Mouse (Mus musculus) intestine, embryonic 14.5 days (tissue): ENCODE measurements at regions not wholly inside any gene's neighbourhood (a gene's known extent, or its start where the extent isn't known, plus 50 kb on each side); places are given as distances from the start of the nearest gene placed in this dataset.

Experiments used
- ATAC-seq: fragments of 200-750 bp; cut with Nextera tagmentation; replicated peaks from 2 replicates; pipeline ENCODE4 v1.8.0; 2017; ENCODE audit warnings: low read depth, moderate number of reproducible peaks, moderate TSS enrichment, moderate library complexity; ENCODE audit not compliant: low FRiP score, low TSS enrichment
- DNase-seq: peaks from one replicate; pipeline ENCODE4 v3.0.0-alpha.2; 2018; ENCODE audit warnings: low spot score
- H3K27ac ChIP-seq: fragments of 300-500 bp; sonication (generic); 2 replicates; pipeline ENCODE4 v1.5.1; 2014; ENCODE audit warnings: low read depth, mild to moderate bottlenecking, control low read depth
- H3K27me3 ChIP-seq: fragments of 300-500 bp; sonication (generic); replicated peaks from 2 replicates; pipeline ENCODE4 v1.6.1; 2014; ENCODE audit warnings: low read length, control low read depth; ENCODE audit not compliant: control insufficient read depth, insufficient read depth
- H3K36me3 ChIP-seq: fragments of 300-500 bp; sonication (generic); 2 replicates; pipeline ENCODE4 v1.6.1; 2014; ENCODE audit warnings: low read length, control low read depth; ENCODE audit not compliant: control insufficient read depth, insufficient read depth
- H3K4me1 ChIP-seq: fragments of 300-500 bp; sonication (generic); replicated peaks from 2 replicates; pipeline ENCODE4 v1.6.1; 2014; ENCODE audit warnings: low read length, control low read depth, mixed read lengths; ENCODE audit not compliant: control insufficient read depth, insufficient read depth
- H3K4me2 ChIP-seq: fragments of 300-500 bp; sonication (generic); 2 replicates; pipeline ENCODE4 v1.6.1; 2014; ENCODE audit warnings: low read length
- H3K4me3 ChIP-seq: fragments of 300-500 bp; sonication (generic); 2 replicates; pipeline ENCODE4 v1.5.1; 2014; ENCODE audit warnings: low read depth, low read length, control low read depth, mixed read lengths
- H3K9ac ChIP-seq: fragments of 300-500 bp; sonication (generic); 2 replicates; pipeline ENCODE4 v1.6.1; 2014; ENCODE audit warnings: mild to moderate bottlenecking, low read length
- H3K9me3 ChIP-seq: fragments of 300-500 bp; sonication (generic); 2 replicates; pipeline ENCODE4 v1.6.1; 2016; ENCODE audit warnings: low read length, control low read depth; ENCODE audit not compliant: control insufficient read depth
- WGBS: fragments of 180-500 bp; shearing (Covaris S2); extraction: QIAGEN DNeasy Blood & Tissue Kit; methylation state at CpG from one replicate; pipeline ENCODE4 v1.1.7; 2014; 5-methylcytosine and 5-hydroxymethylcytosine counted together

GRCm38 (mm10) chr15:96204187-96204586 is 83.1 kb upstream of the Arid2 start:
- WGBS: 96% methylated on average over 5 of the region's 5 CpGs
- H3K36me3 ChIP-seq: no peaks in the 10 kb centered on the region

DNA sequence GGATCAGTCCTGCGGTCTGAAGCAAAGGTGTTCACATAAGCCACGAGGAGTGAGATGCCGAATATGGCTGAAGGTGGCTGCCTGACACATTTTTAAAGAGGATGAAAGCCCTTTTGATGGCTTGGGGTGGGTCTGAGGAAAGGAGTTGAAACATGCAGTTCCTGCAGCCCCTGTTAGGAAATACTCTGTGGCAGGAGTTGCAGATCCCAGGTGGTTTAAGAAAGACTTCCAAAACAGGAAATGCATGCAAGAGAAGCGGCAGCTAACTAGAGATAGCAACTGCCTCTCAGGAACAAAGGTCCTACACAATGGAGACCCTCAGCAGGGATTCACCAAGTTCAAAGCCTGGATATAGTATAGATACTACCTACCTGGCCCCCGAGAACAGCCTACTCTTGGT is 82.7 kb upstream of the Arid2 start:
- DNase-seq: no peak

More at GRCm38 (mm10) chr15:96204187-96204586, 83.1 kb upstream of the Arid2 start:
- H3K9ac ChIP-seq: no peak overlapping the region
- no peak for DNase-seq
- no peak for ATAC-seq
- H3K27me3 ChIP-seq: no peaks in the 10 kb centered on the region
- H3K27ac ChIP-seq: no peak overlapping the region
- no peaks in the 10 kb centered on the region for H3K9me3 ChIP-seq
- H3K4me2 ChIP-seq: no peak overlapping the region
- no peaks in the 10 kb centered on the region for H3K4me1 ChIP-seq
- no peak overlapping the region for H3K4me3 ChIP-seq

GRCm38 (mm10) chr15:96210721-96211400 is 76.5 kb upstream of the Arid2 start:
- 82% methylated on average over 11 of the region's 11 CpGs for WGBS
- DNase-seq (no peak), ATAC-seq (no peak)
- H3K27me3 ChIP-seq: no peaks in the 10 kb centered on the region
- H3K4me3 ChIP-seq: no peak overlapping the region
- no peak overlapping the region for H3K27ac ChIP-seq
- no peaks in the 10 kb centered on the region for H3K4me1 ChIP-seq
- H3K36me3 ChIP-seq: no peaks in the 10 kb centered on the region
- H3K4me2 ChIP-seq: no peak overlapping the region
- H3K9me3 ChIP-seq: no peaks in the 10 kb centered on the region
- H3K9ac ChIP-seq: no peak overlapping the region

More for the DNA sequence above, 82.7 kb upstream of the Arid2 start:
- Histone ChIP-seq H3K4me2 (no peak overlapping the region), H3K36me3 (no peaks in the 10 kb centered on the region), H3K4me3 (no peak overlapping the region), H3K27me3 (no peaks in the 10 kb centered on the region), H3K9me3 (no peaks in the 10 kb centered on the region), H3K9ac (no peak overlapping the region), H3K4me1 (no peaks in the 10 kb centered on the region), H3K27ac (no peak overlapping the region)
- no peak for ATAC-seq
- WGBS: 82% methylated on average over 5 of the region's 5 CpGs

DNA sequence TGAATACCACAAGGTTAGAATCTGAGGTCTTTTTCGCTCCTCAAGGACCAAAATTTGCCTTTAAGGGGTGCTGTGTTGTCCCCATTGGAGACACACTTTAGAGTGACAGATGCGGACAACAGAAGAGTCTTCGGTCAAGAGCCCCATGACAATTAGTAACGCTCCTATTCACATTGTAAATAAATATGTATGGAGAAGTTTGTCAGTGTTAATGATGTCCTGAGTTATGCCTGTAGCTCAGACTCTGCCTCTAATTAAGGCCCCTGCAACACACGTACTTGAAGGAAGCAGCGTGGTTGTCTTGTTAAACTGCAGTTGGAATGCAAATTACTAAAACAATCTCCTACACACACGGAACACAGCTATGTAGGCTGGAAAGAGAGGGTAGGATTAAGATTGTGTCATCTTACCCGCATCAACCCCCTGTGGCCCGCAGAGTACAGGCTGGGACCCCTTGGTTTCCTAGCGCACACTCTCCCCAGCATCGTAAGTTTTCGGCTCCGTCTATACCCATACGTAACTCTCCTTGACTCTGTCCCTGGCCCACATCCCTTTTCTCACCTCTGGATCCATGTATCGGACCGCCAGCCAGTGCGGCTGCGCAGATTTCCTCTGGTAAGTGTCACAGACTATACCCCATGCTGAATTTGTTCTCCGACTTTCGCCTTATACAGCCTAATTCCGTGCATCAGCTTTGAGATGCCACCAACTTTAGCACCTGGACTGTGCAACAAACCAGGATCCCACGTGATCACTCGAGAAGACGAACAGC is 73.6 kb upstream of the Arid2 start:
- Histone ChIP-seq H3K4me1 (no peaks in the 10 kb centered on the region), H3K36me3 (no peaks in the 10 kb centered on the region), H3K27ac (no peak overlapping the region), H3K9me3 (no peaks in the 10 kb centered on the region), H3K4me3 (no peak overlapping the region), H3K4me2 (no peak overlapping the region), H3K27me3 (no peaks in the 10 kb centered on the region), H3K9ac (no peak overlapping the region)
- ATAC-seq (no peak), DNase-seq (no peak)
- 86% methylated on average over 24 of the region's 24 CpGs for WGBS

GRCm38 (mm10) chr15:96217896-96218295 is 69.4 kb upstream of the Arid2 start:
- 92% methylated on average over 15 of the region's 15 CpGs for WGBS
- Histone ChIP-seq H3K4me1 (no peaks in the 10 kb centered on the region), H3K9ac (no peak overlapping the region), H3K36me3 (no peaks in the 10 kb centered on the region), H3K4me2 (no peak overlapping the region), H3K9me3 (no peaks in the 10 kb centered on the region), H3K27ac (no peak overlapping the region), H3K27me3 (no peaks in the 10 kb centered on the region), H3K4me3 (no peak overlapping the region)
- no peak for DNase-seq
- ATAC-seq: no peak

DNA sequence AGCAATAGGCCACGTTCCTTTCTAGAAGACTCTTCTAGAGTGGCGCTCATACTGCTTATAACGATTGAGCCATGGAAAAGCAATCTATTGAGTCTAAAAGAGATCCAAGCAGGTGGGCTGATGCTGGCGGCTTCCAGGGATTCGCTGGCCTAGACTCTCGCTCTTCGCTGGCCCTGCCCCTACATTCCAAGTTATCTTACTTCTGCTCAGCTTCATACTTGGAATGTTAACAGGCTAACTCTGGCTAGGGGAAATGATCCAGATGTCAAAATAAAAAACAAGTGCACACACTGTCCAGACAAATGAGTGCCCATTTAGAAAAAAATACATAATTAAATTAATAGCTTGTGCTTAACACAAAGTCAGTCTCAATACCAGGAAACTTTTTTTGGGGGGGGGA is 67.6 kb upstream of the Arid2 start:
- Histone ChIP-seq H3K27ac (no peak overlapping the region), H3K9ac (no peak overlapping the region), H3K4me1 (no peaks in the 10 kb centered on the region), H3K9me3 (no peaks in the 10 kb centered on the region), H3K4me3 (no peak overlapping the region), H3K4me2 (no peak overlapping the region), H3K27me3 (no peaks in the 10 kb centered on the region), H3K36me3 (no peaks in the 10 kb centered on the region)
- DNase-seq (no peak), ATAC-seq (0 out of 2 replicates have a peak, but pooled peaks have one; percentile 36)
- 80% methylated on average over 7 of the region's 7 CpGs for WGBS

DNA sequence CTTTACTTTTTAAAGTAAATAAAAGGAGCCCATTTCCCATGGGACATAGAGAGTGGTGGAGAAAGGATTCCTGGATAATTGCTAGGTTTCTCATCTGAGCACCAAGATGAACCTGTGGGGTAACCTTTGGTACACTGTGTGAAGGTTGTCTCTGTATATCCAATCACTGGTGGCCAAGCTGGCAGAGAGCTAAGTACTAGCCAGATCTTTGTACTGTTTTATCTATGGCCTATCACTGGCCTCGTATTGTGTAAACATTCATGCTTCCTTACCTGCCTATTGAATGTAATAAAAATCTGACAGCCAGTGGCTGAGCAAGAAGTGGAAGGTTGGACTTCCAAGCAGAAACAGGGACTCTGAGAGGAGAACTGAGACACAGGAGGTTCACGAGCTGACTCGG is 55.3 kb upstream of the Arid2 start:
- ATAC-seq (0 out of 2 replicates have a peak, but pooled peaks have one; percentile 50), DNase-seq (peak; percentile 43)
- no peaks in the 10 kb centered on the region for H3K27me3 ChIP-seq
- no peak overlapping the region for H3K4me2 ChIP-seq
- no peak overlapping the region for H3K4me3 ChIP-seq
- WGBS: 65% methylated on average over 3 of the region's 3 CpGs
- no peaks in the 10 kb centered on the region for H3K9me3 ChIP-seq
- H3K36me3 ChIP-seq: no peaks in the 10 kb centered on the region
- no peak overlapping the region for H3K9ac ChIP-seq
- no peak overlapping the region for H3K27ac ChIP-seq
- H3K4me1 ChIP-seq: no peaks in the 10 kb centered on the region

- Histone ChIP-seq H3K9ac (no peak overlapping the region), H3K36me3 (no peaks in the 10 kb centered on the region), H3K27me3 (no peaks in the 10 kb centered on the region), H3K4me3 (no peak overlapping the region), H3K4me1 (no peaks in the 10 kb centered on the region), H3K9me3 (no peaks in the 10 kb centered on the region), H3K27ac (no peak overlapping the region), H3K4me2 (no peak overlapping the region)
- DNase-seq (peak; percentile 9), ATAC-seq (no peak)
Observed at GRCm38 (mm10) chr15:96233113-96233512, 54.2 kb upstream of the Arid2 start.

GRCm38 (mm10) chr15:96234783-96235182 is 52.5 kb upstream of the Arid2 start:
- no peak overlapping the region for H3K27ac ChIP-seq
- H3K36me3 ChIP-seq: no peaks in the 10 kb centered on the region
- no peaks in the 10 kb centered on the region for H3K9me3 ChIP-seq
- no peaks in the 10 kb centered on the region for H3K27me3 ChIP-seq
- H3K4me2 ChIP-seq: no peak overlapping the region
- 59% methylated on average over 8 of the region's 8 CpGs for WGBS
- DNase-seq (no peak), ATAC-seq (no peak)
- H3K9ac ChIP-seq: no peak overlapping the region
- no peak overlapping the region for H3K4me3 ChIP-seq
- H3K4me1 ChIP-seq: no peaks in the 10 kb centered on the region
